Mouse (Mus musculus) CH12.LX (cell line): ENCODE results near the gene Gtsf1l.

Source experiments
- E2F4 ChIP-seq: IDR thresholded peaks from 2 replicates; pipeline ENCODE4 v1.6.1; 2011; ENCODE audit warnings: low read depth, low read length, improper control_type of control experiment; ENCODE audit not compliant: insufficient replicate concordance
- POLR2AphosphoS2 ChIP-seq: IDR thresholded peaks from 2 replicates; pipeline ENCODE4 v1.6.1; 2011; ENCODE audit warnings: low read depth, low read length, improper control_type of control experiment
- USF2 ChIP-seq: conservative IDR thresholded peaks from 2 replicates; pipeline ENCODE4 v1.6.1; 2011; ENCODE audit warnings: low read depth, low read length, improper control_type of control experiment

- TF ChIP-seq POLR2AphosphoS2 (no peak), USF2 (no peak), E2F4 (no peak)
Measured at GRCm38 (mm10) chr2:163104086-163104770, 16.6 kb upstream of the Gtsf1l start.
